Mouse (Mus musculus): Measurements from ENCODE around the gene Rnf40.

DNA sequence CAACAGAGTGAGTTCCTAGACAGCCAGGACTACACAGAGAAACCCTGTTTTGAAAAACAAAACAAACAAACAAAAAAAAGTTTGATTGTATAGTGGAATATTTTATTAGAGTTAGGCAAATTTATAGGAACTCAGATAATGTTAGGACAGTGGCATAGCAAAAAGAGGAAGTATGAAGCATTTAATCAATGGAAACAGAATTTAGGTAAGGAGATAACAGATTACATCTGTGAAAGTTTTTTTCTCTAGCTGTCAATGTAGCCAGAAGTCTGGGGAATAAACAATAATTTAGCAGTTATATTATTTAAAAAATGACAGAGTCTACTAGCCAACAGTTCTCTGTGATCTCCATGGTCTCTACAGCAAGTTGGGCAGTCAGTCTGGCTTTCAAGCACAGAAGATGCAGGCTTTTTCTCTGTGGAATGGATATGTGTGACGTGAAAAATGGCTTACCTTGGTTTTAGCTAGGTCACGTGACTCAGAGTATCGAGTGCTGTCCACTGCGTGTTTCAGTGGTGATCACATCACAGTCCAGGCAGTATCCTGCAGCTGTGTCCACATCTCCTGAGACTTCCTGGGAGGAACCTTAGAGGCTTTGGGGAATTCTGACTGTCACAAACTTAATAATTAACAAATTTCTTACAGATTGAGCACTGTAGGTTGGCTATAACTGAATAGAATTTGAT is 60.1 kb downstream of the Rnf40 start:
- no peak for TF ChIP-seq POLR2A (IDR thresholded peaks at IDR 0.05; ENCODE audit: extremely low read depth, insufficient read depth, low read length)
- no peak for TF ChIP-seq CTCF (IDR thresholded peaks at IDR 0.05; ENCODE audit: extremely low read depth, insufficient read depth, low read length)

All from cortical plate, adult 2 months (tissue).